Mouse (Mus musculus) ES-E14 (cell line): ENCODE results near the gene Bcar3. TPM values are rescaled to one million over a fixed set of nuclear protein-coding genes. Genes with fewer than 3 reads are reported as not detected.

Source experiments
- DNase-seq: peaks from one replicate; pipeline ENCODE4 v3.0.0-alpha.2; 2013; ENCODE audit warnings: low read depth, low spot score
- H3K27ac ChIP-seq: 2 replicates; pipeline ENCODE4 v1.5.1; 2012; ENCODE audit warnings: low read depth, mild to moderate bottlenecking, low read length, moderate library complexity, mixed read lengths; ENCODE audit not compliant: poor library complexity, insufficient read depth, severe bottlenecking
- H3K36me3 ChIP-seq: 2 replicates; pipeline ENCODE4 v1.6.1; 2012; ENCODE audit warnings: mild to moderate bottlenecking, low read length, moderate library complexity, mixed read lengths; ENCODE audit not compliant: control insufficient read depth, poor library complexity, insufficient read depth, severe bottlenecking
- H3K4me1 ChIP-seq, 2 experiments: fragments of 150-350 bp in 1 of 2; sonication (generic) in 1 of 2; 2 replicates each; pipeline ENCODE4 v1.6.1; 2012; ENCODE audit warnings: low read length in 2 of 2, mild to moderate bottlenecking in 1 of 2, mixed read lengths in 1 of 2; ENCODE audit not compliant: control insufficient read depth in 2 of 2, insufficient read depth in 2 of 2, poor library complexity in 1 of 2
- H3K4me3 ChIP-seq, 2 experiments: fragments of 150-350 bp in 1 of 2; sonication (generic) in 1 of 2; 2 replicates each; pipeline ENCODE4 v1.5.1; 2012; ENCODE audit warnings: low read length in 2 of 2, low read depth in 1 of 2, mild to moderate bottlenecking in 1 of 2, mixed read lengths in 1 of 2; ENCODE audit not compliant: insufficient read depth in 1 of 2, poor library complexity in 1 of 2, severe bottlenecking in 1 of 2
- H3K9ac ChIP-seq: 2 replicates; pipeline ENCODE4 v1.6.1; 2012; ENCODE audit warnings: low read depth, mild to moderate bottlenecking, low read length, mixed read lengths; ENCODE audit not compliant: poor library complexity, insufficient read depth, severe bottlenecking
- H3K9me3 ChIP-seq: fragments of 150-350 bp; sonication (generic); 2 replicates; pipeline ENCODE4 v1.6.1; 2012; ENCODE audit warnings: low read depth, mild to moderate bottlenecking, low read length; ENCODE audit not compliant: control insufficient read depth, insufficient read depth
- CHD2 ChIP-seq: IDR thresholded peaks from 2 replicates; pipeline ENCODE4 v1.6.1; 2014; ENCODE audit warnings: mild to moderate bottlenecking, low read depth, low read length, inconsistent platforms
- HCFC1 ChIP-seq: IDR thresholded peaks from 2 replicates; pipeline ENCODE4 v1.6.1; 2012; ENCODE audit warnings: low read length, inconsistent platforms, borderline replicate concordance; ENCODE audit not compliant: insufficient read depth
- MAFK ChIP-seq: IDR thresholded peaks from 2 replicates; pipeline ENCODE4 v1.6.1; 2014; ENCODE audit warnings: mild to moderate bottlenecking, low read depth, low read length, inconsistent platforms; ENCODE audit not compliant: insufficient read depth
- ZC3H11A ChIP-seq: IDR thresholded peaks from 2 replicates; pipeline ENCODE4 v1.6.1; 2012; ENCODE audit warnings: low read depth, mild to moderate bottlenecking, inconsistent platforms, low read length, borderline replicate concordance
- ZNF384 ChIP-seq: IDR thresholded peaks from 2 replicates; pipeline ENCODE4 v1.6.1; 2012; ENCODE audit warnings: low read depth, low read length, inconsistent platforms
- in situ Hi-C, 2 experiments: fragments of 600-800 bp; cut with MboI; formaldehyde crosslinking; loops; one replicate each; pipeline ENCODE4 v1.15.1; 2025; ENCODE audit warnings: low sequenced_read_pairs in 2 of 2, inconsistent platforms in 1 of 2; ENCODE audit not compliant: unreplicated experiment in 2 of 2
- total RNA-seq: library from RNA; depleted of rRNA; stranded (reverse); fragments of 300-350 nt; gene quantifications from 2 replicates; pipeline ENCODE4 v1.2.3, GENCODE M21; 2012

Bcar3 gene
- total RNA-seq, 1 experiment, result 24.5 TPM

DNA sequence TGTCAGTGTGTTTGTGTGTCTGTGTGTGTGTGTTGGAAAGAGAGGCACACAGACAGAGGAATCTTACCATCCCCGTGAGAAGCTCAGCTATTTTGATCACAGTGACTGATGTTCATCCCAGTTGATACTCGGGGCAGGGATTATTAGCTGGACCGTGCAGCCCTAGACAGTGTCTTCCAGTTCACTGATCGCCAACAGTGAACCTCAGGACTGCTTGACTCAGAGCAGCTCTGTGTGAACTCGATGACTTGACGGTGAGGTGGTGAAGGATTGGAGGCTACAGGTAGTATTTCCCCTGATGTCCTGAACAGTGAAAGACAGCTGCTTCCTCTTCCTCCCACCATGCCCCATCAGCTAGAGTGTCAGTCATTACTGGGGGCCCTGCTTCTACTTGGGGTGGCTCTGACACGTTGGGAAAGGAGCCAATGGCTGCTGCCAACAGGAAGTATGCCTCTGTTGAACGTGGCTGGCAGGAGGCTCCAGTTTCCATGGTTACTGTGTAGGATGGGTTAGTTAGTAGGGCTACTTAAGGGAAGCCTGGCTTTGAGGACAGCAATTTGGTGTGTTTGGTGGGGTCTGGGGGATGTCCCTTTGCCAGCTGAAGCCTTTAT lies 186.2 kb downstream of the Bcar3 start:
- Histone ChIP-seq H3K9ac (no peak overlapping the region), H3K4me3 (no peak overlapping the region), H3K27ac (no peak overlapping the region), H3K9me3 (no peaks in the 10 kb centered on the region), H3K4me1 (peaks cover 7 to 27% of the 10 kb centered on the region in 2 experiments), H3K36me3 (peaks cover 4% of the 10 kb centered on the region; the same call in 1 of the 2 replicates)
- DNase-seq, result no peak
- in situ Hi-C loops, result no loop called here
- TF ChIP-seq HCFC1, result no peak
- no peak for TF ChIP-seq ZC3H11A
- TF ChIP-seq CHD2, result no peak
- TF ChIP-seq MAFK, result no peak
- TF ChIP-seq ZNF384, result no peak

GRCm38 (mm10) chr3:122480986-122481385 lies 187.1 kb downstream of the Bcar3 start:
- H3K27ac ChIP-seq, result no peak overlapping the region
- in situ Hi-C loops, result no loop called here
- no peak for TF ChIP-seq MAFK
- no peak for TF ChIP-seq HCFC1
- TF ChIP-seq CHD2, result 0 out of 2 replicates have a peak, but pooled peaks have one; percentile 24
- H3K9me3 ChIP-seq, result no peaks in the 10 kb centered on the region
- peaks cover 5 to 20% of the 10 kb centered on the region in 2 experiments; a peak in 3 of 4 replicates for H3K4me1 ChIP-seq
- DNase-seq, result no peak
- H3K36me3 ChIP-seq, result peaks cover 4% of the 10 kb centered on the region; the same call in 1 of the 2 replicates
- no peak overlapping the region for H3K4me3 ChIP-seq
- no peak overlapping the region for H3K9ac ChIP-seq

GRCm38 (mm10) chr3:122481891-122482739 lies 188.2 kb downstream of the Bcar3 start:
- no peak for DNase-seq
- Histone ChIP-seq H3K4me1 (peaks cover 5 to 16% of the 10 kb centered on the region in 2 experiments; a peak in 3 of 4 replicates), H3K36me3 (peaks cover 2% of the 10 kb centered on the region; the same call in 1 of the 2 replicates), H3K9ac (no peak overlapping the region), H3K4me3 (no peak overlapping the region), H3K9me3 (no peaks in the 10 kb centered on the region), H3K27ac (no peak overlapping the region)
- TF ChIP-seq CHD2 (no peak), MAFK (no peak), HCFC1 (no peak)
- in situ Hi-C loops, result no loop called here

GRCm38 (mm10) chr3:122483066-122483782 lies 189.3 kb downstream of the Bcar3 start:
- no peak overlapping the region for H3K9ac ChIP-seq
- no peak overlapping the region for H3K27ac ChIP-seq
- in situ Hi-C loops, result no loop called here
- TF ChIP-seq CHD2 (no peak), MAFK (no peak), ZNF384 (no peak), HCFC1 (no peak), ZC3H11A (no peak)
- peaks cover 6 to 21% of the 10 kb centered on the region in 2 experiments for H3K4me1 ChIP-seq
- H3K9me3 ChIP-seq, result no peaks in the 10 kb centered on the region
- DNase-seq, result no peak
- H3K4me3 ChIP-seq, result no peak overlapping the region
- peaks cover 2% of the 10 kb centered on the region; the same call in 1 of the 2 replicates for H3K36me3 ChIP-seq
